Mouse (Mus musculus): Measurements from ENCODE around the gene Bpifa1. TPM values are rescaled to one million over a fixed set of nuclear protein-coding genes. Genes with fewer than 3 reads are reported as not detected.
"Not testable (repeated sequence)": the region's sequence is repeated elsewhere in the genome, so short reads cannot be mapped to it uniquely, and the experiment has no call there.

The Bpifa1 gene
- polyA plus RNA-seq, 1 experiment from 2014 or later = 1.8 TPM

GRCm38 (mm10) chr2:154171621-154172020 is 28.9 kb downstream of the Bpifa1 start:
- no peak for ATAC-seq (ENCODE audit: low read depth)
- H3K4me3 ChIP-seq (ENCODE audit: low read length) = no peak overlapping the region
- H3K9me3 ChIP-seq (ENCODE audit: control insufficient read depth, low read length) = no peaks in the 10 kb centered on the region
- H3K4me1 ChIP-seq (replicated peaks; ENCODE audit: control insufficient read depth, insufficient read depth, low read length) = no peaks in the 10 kb centered on the region
- no peak overlapping the region for H3K4me2 ChIP-seq (ENCODE audit: low read depth, low read length)
- no peak overlapping the region for H3K27ac ChIP-seq (ENCODE audit: low read length)
- no peaks in the 10 kb centered on the region for H3K36me3 ChIP-seq (ENCODE audit: control insufficient read depth, insufficient read depth, low read length)
- 58% methylated on average over 6 of the region's 6 CpGs for WGBS
- no peak overlapping the region for H3K9ac ChIP-seq (ENCODE audit: low read length)
- no peaks in the 10 kb centered on the region for H3K27me3 ChIP-seq (ENCODE audit: control insufficient read depth, insufficient read depth, low read depth, low read length)

- Histone ChIP-seq H3K9ac (ENCODE audit: low read length) (no peak overlapping the region), H3K4me2 (ENCODE audit: low read depth, low read length) (no peak overlapping the region), H3K4me1 (replicated peaks; ENCODE audit: control insufficient read depth, insufficient read depth, low read length) (no peaks in the 10 kb centered on the region), H3K9me3 (ENCODE audit: control insufficient read depth, low read length) (no peaks in the 10 kb centered on the region), H3K27ac (ENCODE audit: low read length) (no peak overlapping the region), H3K36me3 (ENCODE audit: control insufficient read depth, insufficient read depth, low read length) (no peaks in the 10 kb centered on the region), H3K27me3 (ENCODE audit: control insufficient read depth, insufficient read depth, low read depth, low read length) (no peaks in the 10 kb centered on the region), H3K4me3 (ENCODE audit: low read length) (no peak overlapping the region)
- ATAC-seq (ENCODE audit: low read depth) = no peak
- 32% methylated on average over 1 of the region's 1 CpGs for WGBS
These were observed 30.6 kb downstream of the Bpifa1 start for GRCm38 (mm10) chr2:154173313-154173712.

- not testable (repeated sequence) for H3K9ac ChIP-seq (ENCODE audit: low read length); H3K27me3 ChIP-seq (ENCODE audit: control insufficient read depth, insufficient read depth, low read depth, low read length); H3K4me3 ChIP-seq (ENCODE audit: low read length); H3K27ac ChIP-seq (ENCODE audit: low read length); H3K36me3 ChIP-seq (ENCODE audit: control insufficient read depth, insufficient read depth, low read length); ATAC-seq (ENCODE audit: low read depth); H3K9me3 ChIP-seq (ENCODE audit: control insufficient read depth, low read length); H3K4me2 ChIP-seq (ENCODE audit: low read depth, low read length); H3K4me1 ChIP-seq (replicated peaks; ENCODE audit: control insufficient read depth, insufficient read depth, low read length)
- 81% methylated on average over 7 of the region's 7 CpGs for WGBS
These were observed 39.2 kb downstream of the Bpifa1 start for GRCm38 (mm10) chr2:154181900-154182299.

- H3K9me3 ChIP-seq (ENCODE audit: control insufficient read depth, low read length); ATAC-seq (ENCODE audit: low read depth); H3K36me3 ChIP-seq (ENCODE audit: control insufficient read depth, insufficient read depth, low read length); H3K27ac ChIP-seq (ENCODE audit: low read length); H3K27me3 ChIP-seq (ENCODE audit: control insufficient read depth, insufficient read depth, low read depth, low read length); H3K4me2 ChIP-seq (ENCODE audit: low read depth, low read length); H3K9ac ChIP-seq (ENCODE audit: low read length); H3K4me1 ChIP-seq (replicated peaks; ENCODE audit: control insufficient read depth, insufficient read depth, low read length); H3K4me3 ChIP-seq (ENCODE audit: low read length): not testable (repeated sequence)
- WGBS = 52% methylated on average over 4 of the region's 4 CpGs
These were observed 40.4 kb downstream of the Bpifa1 start for GRCm38 (mm10) chr2:154183061-154183460.

- 46% methylated on average over 6 of the region's 6 CpGs for WGBS
These were observed 42.6 kb downstream of the Bpifa1 start for GRCm38 (mm10) chr2:154185319-154185718.

GRCm38 (mm10) chr2:154185748-154186147 is 43.1 kb downstream of the Bpifa1 start:
- no peaks in the 10 kb centered on the region for H3K4me1 ChIP-seq (replicated peaks; ENCODE audit: control insufficient read depth, insufficient read depth, low read length)
- no peaks in the 10 kb centered on the region for H3K36me3 ChIP-seq (ENCODE audit: control insufficient read depth, insufficient read depth, low read length)
- no peaks in the 10 kb centered on the region for H3K27me3 ChIP-seq (ENCODE audit: control insufficient read depth, insufficient read depth, low read depth, low read length)
- no peak overlapping the region for H3K4me2 ChIP-seq (ENCODE audit: low read depth, low read length)
- no peak overlapping the region for H3K4me3 ChIP-seq (ENCODE audit: low read length)
- ATAC-seq (ENCODE audit: low read depth) = peak; percentile 74
- WGBS = 46% methylated on average over 3 of the region's 3 CpGs
- H3K27ac ChIP-seq (ENCODE audit: low read length) = peak overlapping the region; percentile 69
- H3K9ac ChIP-seq (ENCODE audit: low read length) = no peak overlapping the region
- no peaks in the 10 kb centered on the region for H3K9me3 ChIP-seq (ENCODE audit: control insufficient read depth, low read length)

More at GRCm38 (mm10) chr2:154185319-154185718, 42.6 kb downstream of the Bpifa1 start:
- H3K9me3 ChIP-seq (ENCODE audit: control insufficient read depth, low read length) = no peaks in the 10 kb centered on the region
- no peaks in the 10 kb centered on the region for H3K27me3 ChIP-seq (ENCODE audit: control insufficient read depth, insufficient read depth, low read depth, low read length)
- no peak overlapping the region for H3K4me3 ChIP-seq (ENCODE audit: low read length)
- no peaks in the 10 kb centered on the region for H3K36me3 ChIP-seq (ENCODE audit: control insufficient read depth, insufficient read depth, low read length)
- peak; percentile 72 for ATAC-seq (ENCODE audit: low read depth)
- peak overlapping the region; percentile 69 for H3K27ac ChIP-seq (ENCODE audit: low read length)
- no peaks in the 10 kb centered on the region for H3K4me1 ChIP-seq (replicated peaks; ENCODE audit: control insufficient read depth, insufficient read depth, low read length)
- no peak overlapping the region for H3K9ac ChIP-seq (ENCODE audit: low read length)
- no peak overlapping the region for H3K4me2 ChIP-seq (ENCODE audit: low read depth, low read length)

- no peaks in the 10 kb centered on the region for H3K4me1 ChIP-seq (replicated peaks; ENCODE audit: control insufficient read depth, insufficient read depth, low read length)
- ATAC-seq (ENCODE audit: low read depth) = no peak
- H3K4me3 ChIP-seq (ENCODE audit: low read length) = no peak overlapping the region
- H3K27me3 ChIP-seq (ENCODE audit: control insufficient read depth, insufficient read depth, low read depth, low read length) = no peaks in the 10 kb centered on the region
- no peaks in the 10 kb centered on the region for H3K9me3 ChIP-seq (ENCODE audit: control insufficient read depth, low read length)
- H3K36me3 ChIP-seq (ENCODE audit: control insufficient read depth, insufficient read depth, low read length) = no peaks in the 10 kb centered on the region
- WGBS = 33% methylated on average over 5 of the region's 5 CpGs
- no peak overlapping the region for H3K27ac ChIP-seq (ENCODE audit: low read length)
- no peak overlapping the region for H3K9ac ChIP-seq (ENCODE audit: low read length)
- H3K4me2 ChIP-seq (ENCODE audit: low read depth, low read length) = no peak overlapping the region
These were observed 44.8 kb downstream of the Bpifa1 start for GRCm38 (mm10) chr2:154187468-154187867.

- H3K9me3 ChIP-seq (ENCODE audit: control insufficient read depth, low read length) = no peaks in the 10 kb centered on the region
- H3K4me2 ChIP-seq (ENCODE audit: low read depth, low read length) = no peak overlapping the region
- no peak overlapping the region for H3K27ac ChIP-seq (ENCODE audit: low read length)
- ATAC-seq (ENCODE audit: low read depth) = no peak
- no peak overlapping the region for H3K9ac ChIP-seq (ENCODE audit: low read length)
- no peaks in the 10 kb centered on the region for H3K36me3 ChIP-seq (ENCODE audit: control insufficient read depth, insufficient read depth, low read length)
- no peaks in the 10 kb centered on the region for H3K4me1 ChIP-seq (replicated peaks; ENCODE audit: control insufficient read depth, insufficient read depth, low read length)
- WGBS = 52% methylated on average over 7 of the region's 7 CpGs
- no peaks in the 10 kb centered on the region for H3K27me3 ChIP-seq (ENCODE audit: control insufficient read depth, insufficient read depth, low read depth, low read length)
- H3K4me3 ChIP-seq (ENCODE audit: low read length) = no peak overlapping the region
These were observed 47.3 kb downstream of the Bpifa1 start for GRCm38 (mm10) chr2:154189877-154190434.

- Histone ChIP-seq H3K27me3 (ENCODE audit: control insufficient read depth, insufficient read depth, low read depth, low read length) (no peaks in the 10 kb centered on the region), H3K4me3 (ENCODE audit: low read length) (no peak within 1 kb of the TSS), H3K4me1 (replicated peaks; ENCODE audit: control insufficient read depth, insufficient read depth, low read length) (no peaks in the 10 kb centered on the region), H3K4me2 (ENCODE audit: low read depth, low read length) (no peak within 1 kb of the TSS), H3K9me3 (ENCODE audit: control insufficient read depth, low read length) (no peaks in the 10 kb centered on the region), H3K36me3 (ENCODE audit: control insufficient read depth, insufficient read depth, low read length) (no peaks in the 10 kb centered on the region), H3K27ac (ENCODE audit: low read length) (no peak within 1 kb of the TSS), H3K9ac (ENCODE audit: low read length) (no peak within 1 kb of the TSS)
- 71% methylated on average over 11 of the region's 11 CpGs for WGBS
- ATAC-seq (ENCODE audit: low read depth) = no peak
These were observed 48.0 kb downstream of the Bpifa1 start, which contains the start of gene Bpifb1 for GRCm38 (mm10) chr2:154190546-154191258. Gene Bpifb1, plus strand, starts transcription at chr2:154190818.

Measured in lung, embryonic 16.5 days (tissue).